Mouse (Mus musculus): ENCODE results near the gene Gm40193.

- TF ChIP-seq CTCF (IDR thresholded peaks at IDR 0.05; ENCODE audit: control insufficient read depth, insufficient read depth, insufficient read length), result no peak
- no peak for TF ChIP-seq USF1 (IDR thresholded peaks at IDR 0.05; ENCODE audit: low read depth)
- TF ChIP-seq CEBPB (IDR thresholded peaks at IDR 0.05; ENCODE audit: low read depth), result no peak
- no peak for TF ChIP-seq MAX (IDR thresholded peaks at IDR 0.05)
- TF ChIP-seq MYOD1 (IDR thresholded peaks at IDR 0.05; ENCODE audit: control insufficient read depth, insufficient read length, low read depth), result no peak
- no peak for TF ChIP-seq MYOG (IDR thresholded peaks at IDR 0.05; ENCODE audit: control insufficient read depth, extremely low read depth, insufficient read length)
- TF ChIP-seq FOSL1 (IDR thresholded peaks at IDR 0.05; ENCODE audit: insufficient read depth, low read length, poor library complexity, severe bottlenecking), result no peak
Measured at GRCm38 (mm10) chr11:70524782-70525181, 8.0 kb downstream of the Gm40193 start.
